Mouse (Mus musculus) megakaryocyte, embryonic 14.5 days (primary cell): ENCODE results near the gene Atg2a.

ENCODE experiments used
- FLI1 ChIP-seq: IDR thresholded peaks from 2 replicates; pipeline ENCODE4 v1.6.1; 2012; ENCODE audit warnings: low read length, inconsistent platforms, mixed read lengths
- GATA1 ChIP-seq: IDR thresholded peaks from 3 replicates; pipeline ENCODE4 v1.6.1; 2012; ENCODE audit warnings: mixed read lengths, low read length, inconsistent platforms, borderline replicate concordance

GRCm38 (mm10) chr19:6261379-6261778 lies 19.9 kb downstream of the Atg2a start:
- TF ChIP-seq GATA1 (no peak), FLI1 (no peak)
